Mouse (Mus musculus) MEL (cell line): ENCODE results near the gene Mccc2.

ENCODE experiments used
- CTCF ChIP-seq, 3 experiments: IDR thresholded peaks in 2 of 3; conservative IDR thresholded peaks in 1 of 3; 2 replicates each; pipeline ENCODE4 v1.5.1; 2011 to 2012; ENCODE audit warnings: low read length in 3 of 3, low read depth in 2 of 3, mild to moderate bottlenecking in 2 of 3, improper control_type of control experiment in 1 of 3, inconsistent platforms in 1 of 3, mixed read lengths in 1 of 3, moderate library complexity in 1 of 3; ENCODE audit not compliant: control insufficient read depth in 1 of 3, insufficient read depth in 1 of 3, poor library complexity in 1 of 3, severe bottlenecking in 1 of 3
- GABPA ChIP-seq: IDR thresholded peaks from 2 replicates; pipeline ENCODE4 v1.6.1; 2012; ENCODE audit warnings: low read depth, mild to moderate bottlenecking, inconsistent platforms, low read length, improper control_type of control experiment, moderate library complexity
- JUND ChIP-seq: IDR thresholded peaks from 2 replicates; pipeline ENCODE4 v1.6.1; 2011; ENCODE audit warnings: low read depth, mild to moderate bottlenecking, improper control_type of control experiment, low read length
- MAFK ChIP-seq: IDR thresholded peaks from 2 replicates; pipeline ENCODE4 v1.6.1; 2011; ENCODE audit warnings: low read depth, mild to moderate bottlenecking, low read length, improper control_type of control experiment, borderline replicate concordance
- MAX ChIP-seq: IDR thresholded peaks from 2 replicates; pipeline ENCODE4 v1.6.1; 2011; ENCODE audit warnings: low read length, improper control_type of control experiment
- POLR2A ChIP-seq, 2 experiments: IDR thresholded peaks; 2 replicates each; pipeline ENCODE4 v1.6.1; 2011 to 2012; ENCODE audit warnings: low read length in 2 of 2, mild to moderate bottlenecking in 2 of 2, control low read depth in 1 of 2, improper control_type of control experiment in 1 of 2, low read depth in 1 of 2, moderate library complexity in 1 of 2; ENCODE audit not compliant: control insufficient read depth in 1 of 2, insufficient read depth in 1 of 2, poor library complexity in 1 of 2
- ZC3H11A ChIP-seq: IDR thresholded peaks from 2 replicates; pipeline ENCODE4 v1.6.1; 2012; ENCODE audit warnings: low read depth, mild to moderate bottlenecking, inconsistent platforms, low read length, improper control_type of control experiment

GRCm38 (mm10) chr13:100015937-100016336 is 498 bp upstream of the Mccc2 start:
- no peak for TF ChIP-seq JUND
- TF ChIP-seq POLR2A (IDR thresholded peaks at IDR 0.05; ENCODE audit: control insufficient read depth in 1 of 2, insufficient read depth in 1 of 2, low read depth in 1 of 2, low read length in 2 of 2, poor library complexity in 1 of 2) = no peak
- TF ChIP-seq MAX = no peak
- no peak for TF ChIP-seq ZC3H11A
- no peak for TF ChIP-seq CTCF (IDR thresholded peaks at IDR 0.05 in 2 of 3, conservative IDR thresholded peaks at IDR 0.05 in 1 of 3; ENCODE audit: control insufficient read depth in 1 of 3, insufficient read depth in 1 of 3, low read depth in 2 of 3, low read length in 3 of 3, poor library complexity in 1 of 3, severe bottlenecking in 1 of 3)
- no peak for TF ChIP-seq GABPA
- no peak for TF ChIP-seq MAFK
